Mouse (Mus musculus) adrenal gland, postnatal 10 days (tissue): ENCODE data around the gene Cd84. TPM values are rescaled to one million over a fixed set of nuclear protein-coding genes. Genes with fewer than 3 reads are reported as not detected.

Experiments
- DNase-seq: peaks from one replicate; pipeline ENCODE4 v3.0.0; 2021; ENCODE audit warnings: mixed read lengths
- total RNA-seq, 2 experiments: library from RNA; stranded (reverse); gene quantifications; 2 replicates each; pipeline ENCODE4 v1.2.3; 2021

Gene Cd84
- total RNA-seq, 2 experiments from 2014 or later, result 5.3 to 6.2 TPM

DNA sequence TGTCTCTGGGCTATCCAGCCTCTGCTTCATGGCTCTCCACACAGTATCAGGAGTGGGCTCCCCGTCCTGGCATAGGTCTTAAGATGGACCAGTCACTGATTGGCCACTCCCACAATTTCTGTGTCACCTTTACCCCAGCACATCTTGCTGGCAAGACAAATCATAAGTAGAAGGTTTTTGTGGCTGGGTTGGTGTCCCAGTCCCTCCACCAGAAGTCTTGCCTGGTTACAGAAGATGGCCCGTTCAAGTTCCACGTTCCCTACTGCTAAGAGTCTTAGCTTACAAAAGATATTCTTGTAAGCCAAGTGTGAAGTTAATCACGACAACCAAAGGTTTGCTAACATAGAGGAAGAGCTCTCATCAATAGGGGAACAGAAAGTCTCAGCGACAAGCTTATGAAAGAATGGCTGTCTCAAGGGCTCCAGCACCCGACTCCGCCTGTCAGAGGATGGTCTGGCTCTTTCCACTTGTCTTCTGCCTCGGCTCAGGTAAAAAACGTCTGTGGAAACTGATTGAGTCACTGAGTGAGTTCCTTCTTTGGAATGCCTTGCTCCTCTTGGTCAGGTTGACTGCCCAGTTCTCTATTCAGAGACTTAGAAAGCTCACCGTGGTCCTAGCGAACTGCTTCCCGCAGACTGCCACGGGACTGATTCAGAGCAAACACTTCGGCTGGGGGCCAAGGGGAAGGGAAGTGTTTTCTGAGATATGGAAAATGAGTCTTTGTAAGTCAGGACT, 78.0 kb downstream of the Cd84 start, which contains the start of gene Slamf6:
Slamf6 (plus strand) TSS at position 211 of the 735 bp plus-strand sequence.
- DNase-seq, result no peak

DNA sequence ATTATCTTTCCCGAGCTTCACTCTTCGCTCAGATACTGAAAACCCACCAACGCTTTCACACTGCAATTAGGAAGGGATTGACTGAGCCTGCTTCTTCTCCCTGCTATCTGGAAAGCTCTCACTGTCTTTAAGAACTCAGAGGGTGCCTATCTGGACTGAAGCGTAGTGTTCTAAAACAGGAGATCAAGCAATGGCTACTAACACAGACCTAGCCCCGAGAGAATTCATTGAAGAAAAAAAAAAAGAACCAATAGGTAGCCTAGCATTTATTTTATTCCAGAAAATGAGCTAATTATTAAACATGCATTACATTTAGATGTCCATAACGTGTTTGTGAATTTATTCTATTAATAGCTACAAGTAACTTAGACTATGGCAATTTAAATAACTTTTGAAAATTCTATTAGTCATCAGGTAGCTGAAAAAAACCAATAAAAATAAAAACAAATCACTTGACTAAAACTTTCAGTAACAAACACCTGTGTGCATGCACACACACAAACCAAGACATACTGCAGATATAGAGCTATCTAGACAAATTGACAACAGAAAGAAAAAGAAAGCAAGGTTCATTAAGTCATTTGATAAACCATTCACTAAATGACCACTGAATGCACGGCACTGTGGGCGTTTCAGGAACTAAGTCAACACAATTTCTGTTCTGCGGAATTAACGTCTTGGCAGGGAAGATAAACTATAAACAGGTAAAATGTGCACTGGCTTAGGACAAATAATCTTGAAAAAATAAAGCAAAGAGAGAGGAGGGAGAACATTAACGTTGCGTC, 78.8 kb downstream of the Cd84 start:
- DNase-seq, result no peak

DNA sequence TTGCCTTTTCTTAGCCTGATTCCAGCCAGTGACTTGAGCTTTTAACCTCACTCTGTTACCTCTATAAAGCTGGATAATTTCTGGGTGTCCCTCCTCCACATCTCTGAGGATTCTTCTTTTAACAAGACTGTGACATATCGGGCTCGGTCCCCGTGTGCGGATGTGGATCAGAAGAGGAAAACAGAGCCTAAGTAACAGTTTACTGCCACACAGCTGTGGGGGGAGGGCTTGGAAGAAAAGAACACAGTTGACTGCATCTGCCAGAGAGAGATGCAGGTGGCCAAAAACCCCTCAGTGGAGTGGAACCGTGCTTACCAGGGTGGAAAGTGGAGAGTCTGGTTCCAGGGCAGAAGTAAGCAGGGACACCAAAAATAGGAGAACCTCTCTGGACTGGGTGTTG, 79.7 kb downstream of the Cd84 start:
- DNase-seq, result no peak

DNA sequence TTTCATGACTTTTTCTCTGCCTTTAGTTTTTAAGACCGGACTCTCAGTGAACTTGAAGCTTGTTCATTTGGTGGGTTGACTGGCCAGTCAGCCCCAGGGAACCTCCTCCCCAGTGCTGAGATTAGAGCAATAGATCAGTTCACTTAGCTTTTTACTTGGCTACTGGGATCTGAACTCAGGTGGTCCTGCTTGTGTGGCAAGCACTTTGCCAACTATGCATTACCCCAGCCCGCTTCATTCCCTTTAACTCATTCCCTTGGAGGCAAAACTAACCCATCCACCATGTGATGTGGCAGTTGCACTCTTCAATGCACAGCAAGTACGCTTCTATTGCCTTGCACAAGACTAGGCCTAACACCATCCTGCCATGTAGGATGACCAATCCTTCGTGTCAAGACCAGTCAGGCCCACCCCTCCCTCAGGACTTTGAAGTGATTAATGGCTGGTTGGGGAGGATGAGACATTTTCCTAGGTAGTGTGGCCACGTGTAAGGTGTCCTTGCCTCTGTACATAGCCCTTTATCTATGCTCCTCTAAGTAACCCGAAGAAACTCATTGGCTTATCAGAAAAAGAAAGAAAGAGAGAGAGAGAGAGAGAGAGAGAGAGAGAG, 80.5 kb downstream of the Cd84 start:
- DNase-seq, result no peak

DNA sequence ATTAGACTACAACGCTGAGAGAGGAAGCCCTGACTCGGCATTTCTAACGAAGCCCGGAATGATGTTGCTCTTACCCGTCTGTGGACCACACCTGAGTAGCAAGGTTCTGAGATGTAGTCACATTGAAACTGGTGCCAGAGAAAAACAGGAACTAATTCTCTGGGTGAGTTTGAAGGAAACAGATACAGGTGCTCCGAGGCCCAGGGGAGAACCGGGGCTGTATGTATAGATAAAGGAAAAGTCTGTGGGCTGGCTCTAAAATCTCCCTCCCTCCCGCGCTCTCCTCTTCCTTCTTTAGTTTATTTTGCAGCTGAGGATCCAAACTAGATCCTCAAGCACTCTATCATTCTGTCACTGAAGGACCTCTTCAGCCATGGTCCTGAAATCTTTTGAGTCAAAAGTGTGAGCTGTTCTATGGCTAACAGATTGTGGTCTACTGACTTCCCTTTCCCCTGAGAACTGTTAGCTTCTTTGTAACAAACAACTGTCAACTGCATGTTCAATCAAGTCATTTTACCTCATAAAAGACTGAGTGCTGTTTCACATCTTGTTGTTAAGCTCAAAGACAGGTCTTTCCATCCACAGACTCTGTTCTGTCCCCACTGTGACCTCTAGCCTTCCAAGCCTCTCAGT, 81.6 kb downstream of the Cd84 start:
- no peak for DNase-seq

DNA sequence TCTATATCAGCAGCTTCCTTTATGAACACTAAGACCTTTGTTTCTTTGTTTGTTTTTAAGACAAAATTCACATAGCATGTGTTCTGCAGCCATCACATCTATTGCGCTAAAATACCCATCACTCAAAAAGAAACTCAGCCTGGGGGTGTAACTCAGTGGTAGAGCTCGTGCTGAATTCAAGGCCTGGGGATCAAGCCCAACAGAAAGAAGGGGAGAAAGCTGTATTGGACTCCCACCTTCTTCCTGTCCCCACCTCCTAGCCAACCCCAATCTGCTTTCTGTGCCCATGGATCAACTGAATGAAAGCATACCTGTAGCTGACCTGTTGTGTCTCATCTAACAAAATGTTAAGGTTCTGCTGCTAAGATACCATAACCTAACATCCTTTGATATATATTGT, 82.1 kb downstream of the Cd84 start:
- DNase-seq, result no peak

DNA sequence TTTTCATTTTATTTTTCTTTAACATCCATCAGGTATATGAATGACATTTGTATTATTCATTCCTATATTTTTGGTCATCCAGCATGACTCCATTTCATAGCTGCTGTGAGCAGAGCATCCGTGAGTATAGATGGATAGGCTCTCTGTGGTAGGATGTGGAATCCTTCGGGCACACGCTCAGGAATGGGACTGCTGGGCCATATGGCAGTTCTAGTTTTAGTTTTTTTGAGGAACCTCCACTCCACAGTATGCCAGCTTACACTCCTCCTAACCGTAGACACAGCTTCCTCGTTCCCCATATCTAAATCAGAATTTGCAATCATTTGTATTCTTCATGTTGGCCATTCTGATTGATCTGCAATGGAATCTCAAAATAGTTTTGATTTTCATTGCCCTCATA, 83.3 kb downstream of the Cd84 start:
- no peak for DNase-seq

DNA sequence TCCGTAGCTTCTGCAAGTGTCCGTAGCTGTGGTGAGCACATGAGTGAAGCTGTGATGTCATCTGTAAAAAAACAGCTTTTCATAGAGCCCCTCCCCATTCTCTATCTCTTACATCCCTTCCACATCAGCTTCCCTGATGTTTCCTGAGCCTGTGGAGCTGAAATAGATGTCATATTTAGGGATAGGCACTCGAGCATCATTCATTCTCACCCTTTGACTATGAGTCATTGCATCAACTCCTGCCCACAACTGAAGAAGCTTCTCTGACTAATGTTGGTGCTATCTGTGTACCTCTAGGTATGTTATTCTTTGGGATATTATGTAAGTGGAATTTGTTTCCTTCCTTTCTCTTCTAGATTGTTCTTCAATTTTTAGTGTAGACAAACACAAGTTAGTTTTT, 85.4 kb downstream of the Cd84 start:
- DNase-seq, result no peak

DNA sequence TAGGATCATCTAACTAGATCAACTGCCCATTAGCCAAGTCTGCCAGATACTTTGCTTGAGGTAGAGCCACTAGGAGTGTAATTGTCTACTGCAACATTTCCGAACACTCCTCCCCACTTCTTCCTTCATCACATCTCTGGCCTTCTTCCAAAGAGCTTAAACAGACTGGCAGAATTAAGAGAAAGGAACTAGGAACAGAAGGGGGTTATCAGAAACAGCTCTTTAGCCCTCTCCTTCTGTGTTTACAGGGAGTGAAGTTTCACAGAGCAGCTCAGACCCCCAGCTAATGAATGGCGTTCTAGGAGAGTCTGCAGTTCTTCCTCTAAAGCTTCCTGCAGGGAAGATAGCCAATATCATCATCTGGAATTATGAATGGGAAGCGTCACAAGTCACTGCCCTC, 94.4 kb downstream of the Cd84 start:
- DNase-seq, result no peak

DNA sequence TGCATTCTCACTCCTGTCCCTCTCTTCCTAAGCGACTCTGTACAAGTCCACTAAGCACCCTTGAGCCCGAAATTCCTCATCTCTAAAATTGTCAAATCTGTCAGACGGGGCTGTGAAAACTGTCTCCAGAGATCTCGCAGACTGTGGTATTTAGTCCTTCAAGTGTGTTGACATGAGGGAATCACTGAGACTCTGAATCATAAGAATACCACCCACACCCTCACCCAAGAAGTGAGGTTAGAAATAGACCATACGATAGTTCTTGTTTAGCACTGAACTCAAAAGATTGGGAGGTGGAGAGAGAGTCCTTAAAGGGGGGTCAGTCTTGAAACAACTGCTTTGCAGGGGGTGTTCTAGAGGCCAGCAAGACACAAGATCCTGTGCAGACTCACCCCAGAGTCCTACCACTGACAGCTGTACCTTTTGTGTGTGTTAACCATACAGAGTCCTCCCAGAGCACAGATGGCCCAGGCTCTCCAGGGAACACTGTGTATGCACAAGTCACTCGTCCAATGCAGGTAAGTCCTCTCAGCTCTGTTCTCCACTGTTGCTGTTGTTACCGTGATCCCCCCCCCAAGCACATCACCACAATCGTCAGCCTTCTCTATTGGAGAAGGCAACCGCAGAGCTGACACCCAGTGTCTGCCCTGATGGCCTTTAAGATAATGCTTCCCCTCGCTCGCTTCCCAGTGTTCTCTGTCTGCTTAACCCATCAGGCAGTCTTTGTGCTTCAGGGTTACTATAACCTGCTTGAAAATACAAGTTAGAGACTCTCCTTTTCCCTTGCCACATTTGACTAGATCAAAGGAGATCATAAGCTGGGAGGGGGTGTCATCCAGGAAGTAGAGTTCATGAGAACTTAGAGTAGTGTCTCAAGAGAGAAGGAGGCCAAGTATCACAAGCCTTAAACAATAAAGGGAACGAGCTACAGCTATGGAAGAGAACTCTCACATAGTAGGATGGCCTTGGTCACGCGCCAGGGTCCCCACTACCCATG, 99.8 kb downstream of the Cd84 start:
- DNase-seq, result no peak

Other genes with a start within 250 kb of the Cd84 start
- gene Ly9, start 232.3 kb upstream of the Cd84 start, total RNA-seq, result 1 to 10 TPM; 1.7 to 2.2 TPM
- gene Slamf7, start 186.7 kb upstream of the Cd84 start, total RNA-seq, result 1 to 10 TPM; 1.1 TPM
- 1 to 10 TPM; 4.7 TPM for gene Cd48, start 157.7 kb upstream of the Cd84 start, total RNA-seq
- under 1 TPM; 0.45 to 0.54 TPM for gene Slamf1, start 72.6 kb upstream of the Cd84 start, total RNA-seq
- under 1 TPM; 0.39 TPM for gene Gm10521, start 56.0 kb downstream of the Cd84 start, total RNA-seq
- 1 to 10 TPM; 1.8 to 2.6 TPM for gene Slamf6, start 77.8 kb downstream of the Cd84 start, total RNA-seq
- 10 to 100 TPM in 1 of 2 experiments, 1 to 10 TPM in 1; 6.3 to 10.6 TPM for gene Vangl2, start 188.7 kb downstream of the Cd84 start, total RNA-seq
- gene Nhlh1, start 217.9 kb downstream of the Cd84 start, total RNA-seq, result under 1 TPM in 1 of 2 experiments, not detected in 1; 0.09 TPM
- 100 to 1,000 TPM; 150 to 151 TPM for gene Copa, start 242.8 kb downstream of the Cd84 start, total RNA-seq
- gene Ncstn, start 243.1 kb downstream of the Cd84 start, total RNA-seq, result 10 to 100 TPM; 81.0 to 93.0 TPM